19 mouse cellular contexts compared by ENCODE assay signal in genomic region chr10:37291639-37292495, GRCm38 (mm10).
A peak's percentile ranks its signal among the peaks of the same experiment; 100 is the strongest.
DNase-seq lines count a peak whose midpoint lies in the region; ATAC-seq and TF ChIP-seq lines count a peak whose summit lies in the region.
"Had no signal": no experiment of that assay in that cellular context is flagged by ENCODE, and none has a peak within 500 bp of the region (broad histone marks: within the 10 kb centered on the region; RNA-seq: fewer than 3 reads in every experiment).

No protein-coding gene starts in this region.

- H3K4me3 ChIP-seq in lung, embryonic 14.5 days (ENCODE audit: low read depth, low read length) = no peak overlapping the region
- H3K4me3 ChIP-seq in kidney, postnatal 0 days (replicated peaks; ENCODE audit: low read depth, low read length) = no peak overlapping the region
- H3K4me3 ChIP-seq: heart, embryonic 10.5 days; hindbrain, embryonic 15.5 days; limb, embryonic 15.5 days; liver, embryonic 15.5 days; midbrain, embryonic 12.5 days had no signal

- H3K4me1 ChIP-seq in lung, embryonic 14.5 days (ENCODE audit: insufficient read depth) = no peaks in the 10 kb centered on the region
- H3K4me1 ChIP-seq in kidney, postnatal 0 days (replicated peaks; ENCODE audit: insufficient read depth, low read length) = no peaks in the 10 kb centered on the region
- H3K4me1 ChIP-seq: hindbrain, embryonic 15.5 days; limb, embryonic 15.5 days; midbrain, embryonic 12.5 days had no signal

- no peak for TF ChIP-seq CTCF in lung, embryonic 14.5 days (IDR thresholded peaks at IDR 0.05; ENCODE audit: low read depth)
- no peak for TF ChIP-seq CTCF in kidney, postnatal 0 days (IDR thresholded peaks at IDR 0.05; ENCODE audit: low read depth)

- H3K27ac ChIP-seq in lung, embryonic 14.5 days (ENCODE audit: low read depth) = no peak overlapping the region
- H3K27ac ChIP-seq in kidney, postnatal 0 days = no peak overlapping the region
- H3K27ac ChIP-seq: heart, embryonic 10.5 days; hindbrain, embryonic 15.5 days; limb, embryonic 15.5 days; liver, embryonic 15.5 days; midbrain, embryonic 12.5 days had no signal

- 50% methylated on average over 2 of the region's 2 CpGs for WGBS in lung, embryonic 14.5 days
- 54% methylated on average over 2 of the region's 2 CpGs for WGBS in kidney, postnatal 0 days

- H3K27me3 ChIP-seq in lung, embryonic 14.5 days (ENCODE audit: insufficient read depth, low read length) = no peaks in the 10 kb centered on the region
- no peaks in the 10 kb centered on the region for H3K27me3 ChIP-seq in kidney, postnatal 0 days (ENCODE audit: insufficient read depth, low read length)
- H3K27me3 ChIP-seq: CH12.LX; hindbrain, embryonic 15.5 days; limb, embryonic 15.5 days; liver, embryonic 15.5 days; midbrain, embryonic 12.5 days had no signal

- no peak overlapping the region for H3K4me2 ChIP-seq in lung, embryonic 14.5 days
- H3K4me2 ChIP-seq in kidney, postnatal 0 days (ENCODE audit: low read length) = no peak overlapping the region
- H3K4me2 ChIP-seq: hindbrain, embryonic 15.5 days; limb, embryonic 15.5 days; liver, embryonic 15.5 days; midbrain, embryonic 12.5 days had no signal

- peak; percentile 13 for DNase-seq in adrenal gland, postnatal 10 days
- no peak for DNase-seq in adrenal gland, postnatal 4 days (ENCODE audit: low spot score in 2 of 2)
- peak; percentile 35 for DNase-seq in lung, embryonic 14.5 days
- DNase-seq in lung, postnatal 36 days = no peak
- DNase-seq in kidney, postnatal 0 days (ENCODE audit: low spot score) = peak; percentile 81
- no peak for DNase-seq in T-cell, adult 2 months (ENCODE audit: low spot score)
- no peak for DNase-seq in urinary bladder, postnatal 36 days (ENCODE audit: low spot score in 2 of 2)
- DNase-seq: cerebellum, adult 18-20 months; cerebellum, postnatal 14 days; left cerebral cortex, postnatal 4 days; right cerebral cortex, postnatal 14 days had no signal

- H3K9ac ChIP-seq in lung, embryonic 14.5 days = no peak overlapping the region
- no peak overlapping the region for H3K9ac ChIP-seq in kidney, postnatal 0 days (ENCODE audit: low read depth, low read length)
- H3K9ac ChIP-seq: hindbrain, embryonic 15.5 days; limb, embryonic 15.5 days; liver, embryonic 15.5 days; midbrain, embryonic 12.5 days had no signal

- no peaks in the 10 kb centered on the region for H3K36me3 ChIP-seq in lung, embryonic 14.5 days (ENCODE audit: insufficient read depth)
- H3K36me3 ChIP-seq in kidney, postnatal 0 days (ENCODE audit: insufficient read depth, low read length) = no peaks in the 10 kb centered on the region
- H3K36me3 ChIP-seq: G1E; heart, embryonic 10.5 days; hindbrain, embryonic 15.5 days; limb, embryonic 15.5 days; liver, embryonic 15.5 days; midbrain, embryonic 12.5 days had no signal

- no peaks in the 10 kb centered on the region for H3K9me3 ChIP-seq in lung, embryonic 14.5 days (ENCODE audit: low read depth, low read length)
- H3K9me3 ChIP-seq in kidney, postnatal 0 days (replicated peaks; ENCODE audit: low read length) = no peaks in the 10 kb centered on the region
- H3K9me3 ChIP-seq: G1E; heart, embryonic 10.5 days; hindbrain, embryonic 15.5 days; limb, embryonic 15.5 days; liver, embryonic 15.5 days; midbrain, embryonic 12.5 days had no signal

- ATAC-seq in lung, embryonic 14.5 days (ENCODE audit: insufficient read depth) = no peak
- ATAC-seq in kidney, postnatal 0 days (replicated peaks; ENCODE audit: low FRiP score, low read depth) = no peak
- ATAC-seq: lung, postnatal 0 days had no signal

Comparison
In these comparisons a context has a peak if more than half of its experiments do, and no peak if none do; other contexts are left out.
1. DNase-seq: peak in adrenal gland, postnatal 10 days (single experiment), lung, embryonic 14.5 days (single experiment) and kidney, postnatal 0 days (single experiment); none in adrenal gland, postnatal 4 days (0 of 2), lung, postnatal 36 days (single experiment), T-cell, adult 2 months (single experiment) and urinary bladder, postnatal 36 days (0 of 2).